Mouse (Mus musculus): ENCODE measurements at regions not wholly inside any gene's neighbourhood (a gene's known extent, or its start where the extent isn't known, plus 50 kb on each side); places are given as distances from the start of the nearest gene placed in this dataset.

- no peak for DNase-seq (ENCODE audit: low spot score in 2 of 2)
Measured at GRCm38 (mm10) chr9:52841105-52841504, 161.5 kb upstream of the AI593442 start.

- no peak for DNase-seq (ENCODE audit: low spot score in 2 of 2)
Measured at GRCm38 (mm10) chr9:52839996-52840395, 160.4 kb upstream of the AI593442 start.

GRCm38 (mm10) chr9:52836151-52836630, 156.6 kb upstream of the AI593442 start:
- DNase-seq (ENCODE audit: low spot score in 2 of 2) = no peak

- DNase-seq (ENCODE audit: low spot score in 2 of 2) = no peak
Measured at GRCm38 (mm10) chr9:52835481-52836150, 156.0 kb upstream of the AI593442 start.

GRCm38 (mm10) chr9:52826781-52827180, 147.2 kb upstream of the AI593442 start:
- no peak for DNase-seq (ENCODE audit: low spot score in 2 of 2)

- DNase-seq (ENCODE audit: low spot score in 2 of 2) = no peak
Measured at GRCm38 (mm10) chr9:52816309-52816708, 136.7 kb upstream of the AI593442 start.

GRCm38 (mm10) chr9:52802969-52803368, 123.4 kb upstream of the AI593442 start:
- DNase-seq (ENCODE audit: low spot score in 2 of 2) = no peak

GRCm38 (mm10) chr9:52801801-52802200, 122.2 kb upstream of the AI593442 start:
- no peak for DNase-seq (ENCODE audit: low spot score in 2 of 2)

GRCm38 (mm10) chr9:52800476-52800875, 120.9 kb upstream of the AI593442 start:
- no peak for DNase-seq (ENCODE audit: low spot score in 2 of 2)

GRCm38 (mm10) chr9:52792596-52792995, 113.0 kb upstream of the AI593442 start:
- peak; percentile 32 to 36 for DNase-seq (ENCODE audit: low spot score in 2 of 2)

GRCm38 (mm10) chr9:52782520-52782919, 102.9 kb upstream of the AI593442 start:
- DNase-seq (ENCODE audit: low spot score in 2 of 2) = no peak

GRCm38 (mm10) chr9:52776542-52776941, 97.0 kb upstream of the AI593442 start:
- DNase-seq (ENCODE audit: low spot score in 2 of 2) = no peak

GRCm38 (mm10) chr9:52775232-52775631, 95.7 kb upstream of the AI593442 start:
- DNase-seq (ENCODE audit: low spot score in 2 of 2) = no peak

- no peak for DNase-seq (ENCODE audit: low spot score in 2 of 2)
Measured at GRCm38 (mm10) chr9:52768056-52768455, 88.5 kb upstream of the AI593442 start.

GRCm38 (mm10) chr9:52765809-52766208, 86.2 kb upstream of the AI593442 start:
- no peak for DNase-seq (ENCODE audit: low spot score in 2 of 2)

GRCm38 (mm10) chr9:52762836-52763235, 83.3 kb upstream of the AI593442 start:
- peak; percentile 63 to 76 for DNase-seq (ENCODE audit: low spot score in 2 of 2)

GRCm38 (mm10) chr9:52761257-52761656, 81.7 kb upstream of the AI593442 start:
- no peak for DNase-seq (ENCODE audit: low spot score in 2 of 2)

GRCm38 (mm10) chr9:52748366-52748765, 68.8 kb upstream of the AI593442 start:
- DNase-seq (ENCODE audit: low spot score in 2 of 2) = peak; percentile 52 to 73

- peak; percentile 18 to 25 for DNase-seq (ENCODE audit: low spot score in 2 of 2)
Measured at GRCm38 (mm10) chr9:52738560-52739100, 59.0 kb upstream of the AI593442 start.

Data from left cerebral cortex, adult 9 months (tissue).